Mouse (Mus musculus): Measurements from ENCODE around the gene Gm3336.
A peak's percentile ranks its signal among the peaks of the same experiment; 100 is the strongest.

Gene Gm3336

DNA sequence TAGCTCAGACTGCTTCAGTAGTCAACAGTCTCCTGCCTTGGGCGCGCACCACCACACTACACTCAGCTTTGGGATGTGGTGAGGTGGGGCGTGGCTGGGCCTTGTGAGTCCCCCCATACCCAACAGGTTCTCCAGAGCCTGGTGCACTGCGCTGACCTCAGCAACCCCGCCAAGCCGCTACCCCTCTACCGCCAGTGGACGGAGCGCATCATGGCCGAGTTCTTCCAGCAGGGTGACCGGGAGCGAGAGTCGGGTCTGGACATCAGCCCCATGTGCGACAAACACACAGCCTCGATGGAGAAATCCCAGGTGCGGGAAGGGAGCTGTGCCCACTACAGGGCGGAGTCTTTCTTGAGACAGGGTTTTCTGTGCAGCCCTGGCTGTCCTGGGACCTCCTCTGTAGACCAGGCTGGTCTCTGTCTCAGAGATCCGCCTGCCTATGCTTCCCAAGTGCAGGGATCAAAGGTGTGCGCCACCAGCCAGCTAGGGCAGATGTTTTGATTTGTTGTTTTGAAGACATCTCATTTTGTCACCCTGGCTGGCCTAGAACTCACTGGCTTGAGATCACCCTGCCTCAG is 30.8 kb downstream of the Gm3336 start:
- no peak for DNase-seq

- no peak for DNase-seq
These were observed 31.9 kb downstream of the Gm3336 start for GRCm38 (mm10) chr8:70750128-70750680.

DNA sequence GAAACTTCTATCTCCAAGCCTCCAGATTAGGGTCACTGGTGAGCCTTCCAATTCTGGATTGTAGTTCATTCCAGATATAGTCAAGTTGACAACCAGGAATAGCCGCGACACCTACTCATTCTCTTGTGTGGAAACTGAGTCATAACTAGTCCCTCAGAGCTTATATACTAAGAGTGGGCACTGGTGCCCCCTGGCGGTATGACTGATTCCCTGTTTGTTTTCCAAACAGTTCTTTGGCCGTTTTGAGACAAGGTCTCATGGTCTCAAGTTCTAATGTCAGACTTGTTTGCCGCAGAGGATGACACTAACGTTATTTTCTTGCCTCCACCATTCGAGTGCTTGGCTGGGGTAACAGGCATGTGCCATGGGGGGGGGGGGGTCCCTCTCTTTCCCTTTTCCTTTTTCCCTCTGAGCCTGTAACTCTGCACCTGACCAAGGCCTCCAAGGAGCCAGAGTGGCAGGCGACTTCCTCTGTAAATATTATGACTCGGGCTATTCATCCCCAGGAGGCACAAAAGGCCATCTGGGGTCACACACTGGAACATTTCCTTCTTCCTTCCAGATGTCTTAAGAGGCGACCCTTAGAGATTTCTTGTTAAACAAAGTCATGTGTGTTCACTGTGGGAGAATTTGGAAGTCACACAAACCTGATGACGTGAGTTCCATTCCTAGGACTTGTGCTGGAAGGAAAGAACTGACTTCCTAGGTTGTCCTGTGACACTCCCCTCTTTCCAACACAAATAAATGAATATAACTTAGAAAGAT is 33.8 kb downstream of the Gm3336 start:
- DNase-seq = peak; percentile 79 to 80

- DNase-seq = peak in 1 of 2 experiments; percentile 56
These were observed 34.8 kb downstream of the Gm3336 start for GRCm38 (mm10) chr8:70753151-70753550.

GRCm38 (mm10) chr8:70754043-70754870 is 35.9 kb downstream of the Gm3336 start, which contains the start of gene Rab3a:
Rab3a (plus strand) TSS chr8:70754679.
- DNase-seq = peak; percentile 94 to 95

DNA sequence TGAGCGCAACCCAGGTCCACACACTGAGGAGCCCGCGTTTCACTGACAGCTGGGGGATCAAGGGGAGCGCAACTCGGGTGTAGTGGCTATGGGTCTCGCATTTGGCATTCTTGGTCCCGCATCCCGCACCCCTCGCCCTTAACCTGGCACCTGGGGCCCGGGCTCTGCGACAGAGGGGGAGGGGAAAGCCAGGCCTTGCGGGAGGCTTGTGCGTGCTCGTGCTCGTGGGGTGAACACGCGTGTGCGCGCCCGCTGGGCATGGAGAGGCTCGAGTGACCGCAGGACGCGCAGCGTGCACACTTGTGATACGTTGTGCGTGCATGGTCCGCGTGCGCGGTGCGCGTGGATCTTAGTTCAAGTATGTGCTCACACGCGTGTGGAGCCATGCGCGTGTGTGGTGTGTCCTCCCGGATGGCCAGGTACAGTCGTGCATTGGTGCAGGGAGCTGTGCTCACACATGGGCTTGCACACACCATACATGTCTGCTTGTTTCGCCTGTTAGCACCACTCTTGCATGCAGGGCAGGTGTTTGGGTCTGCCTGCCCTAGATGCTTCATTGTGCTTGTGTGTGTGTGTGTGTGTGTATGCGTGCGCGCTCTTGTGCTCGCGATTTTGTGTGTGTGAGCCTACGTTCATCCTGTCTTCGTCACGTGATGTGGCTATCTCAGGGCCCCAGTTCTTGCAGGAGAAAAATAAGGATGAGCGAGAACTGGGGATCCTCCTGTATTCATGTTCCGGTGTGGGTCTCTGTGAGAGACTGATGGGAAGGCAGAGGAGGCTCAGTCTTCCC is 36.7 kb downstream of the Gm3336 start:
- peak; percentile 82 to 87 for DNase-seq

GRCm38 (mm10) chr8:70755661-70756475 is 37.5 kb downstream of the Gm3336 start:
- peak in 1 of 2 experiments; percentile 20 for DNase-seq

GRCm38 (mm10) chr8:70756476-70757040 is 38.2 kb downstream of the Gm3336 start:
- peak in 1 of 2 experiments; percentile 3 for DNase-seq

GRCm38 (mm10) chr8:70757523-70758307 is 39.4 kb downstream of the Gm3336 start:
- DNase-seq = peak in 1 of 2 experiments; percentile 37

DNA sequence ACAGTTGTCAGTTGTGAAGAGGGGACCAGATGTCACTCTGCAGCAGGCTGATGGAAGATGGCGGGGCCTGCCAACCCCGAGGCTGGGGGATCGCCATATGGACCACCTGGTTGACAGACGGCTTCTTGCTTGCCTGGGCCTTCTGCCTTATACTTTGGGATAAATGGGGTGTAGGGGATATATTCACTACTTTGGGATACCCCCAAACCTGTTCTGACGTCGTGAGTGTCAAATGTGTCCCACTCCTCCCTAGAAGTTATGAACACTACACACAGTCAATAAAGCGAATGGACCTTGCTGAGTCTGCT is 39.9 kb downstream of the Gm3336 start:
- peak; percentile 12 to 13 for DNase-seq

- DNase-seq = peak; percentile 26 to 28
These were observed 40.5 kb downstream of the Gm3336 start for GRCm38 (mm10) chr8:70758616-70759561.

- no peak for DNase-seq
These were observed 42.0 kb downstream of the Gm3336 start for GRCm38 (mm10) chr8:70760350-70760749.

GRCm38 (mm10) chr8:70760775-70761406 is 42.5 kb downstream of the Gm3336 start, which contains the start of gene Mpv17l2:
Mpv17l2 (minus strand) TSS chr8:70760946.
- peak; percentile 94 to 95 for DNase-seq

DNA sequence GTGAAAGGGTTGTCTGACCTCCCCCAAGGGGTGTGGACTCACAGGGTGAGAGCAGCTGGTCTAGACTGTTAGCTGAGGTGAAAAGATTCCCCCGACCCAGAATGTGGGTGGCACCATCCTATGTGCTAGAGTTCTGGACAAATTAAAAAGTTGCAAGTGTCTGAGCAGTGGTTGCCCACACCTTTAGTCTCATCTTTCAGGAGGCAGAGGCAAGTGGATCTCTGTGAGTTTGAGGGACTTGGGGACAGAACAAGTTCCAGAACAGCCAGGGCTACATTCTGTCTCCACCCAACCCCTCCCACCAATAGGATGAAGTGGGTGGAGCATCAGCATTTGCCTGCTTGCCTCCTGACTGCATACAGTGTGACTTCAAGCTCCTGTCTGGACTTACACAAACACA is 43.8 kb downstream of the Gm3336 start:
- DNase-seq = no peak

DNA sequence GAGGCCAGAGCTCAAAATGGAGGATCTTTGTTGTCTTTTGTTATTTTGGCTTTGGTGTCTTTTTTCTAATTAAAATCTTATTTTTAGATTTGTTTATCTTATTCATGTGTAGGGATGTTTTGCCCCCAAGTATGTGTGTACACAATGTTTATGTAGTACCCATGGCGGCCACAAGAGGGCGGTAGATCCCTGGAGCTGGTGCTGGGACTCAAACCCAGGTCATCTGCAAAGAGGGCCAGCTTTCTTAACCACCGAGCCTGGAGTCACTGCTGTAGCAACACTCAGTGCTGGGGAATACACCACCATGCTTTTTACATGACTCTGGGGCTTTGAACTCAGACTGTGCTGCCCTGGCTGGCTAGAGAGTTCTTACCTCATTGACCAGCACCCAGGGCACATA is 45.0 kb downstream of the Gm3336 start:
- peak; percentile 73 to 74 for DNase-seq

GRCm38 (mm10) chr8:70764026-70764425 is 45.7 kb downstream of the Gm3336 start:
- no peak for DNase-seq

DNA sequence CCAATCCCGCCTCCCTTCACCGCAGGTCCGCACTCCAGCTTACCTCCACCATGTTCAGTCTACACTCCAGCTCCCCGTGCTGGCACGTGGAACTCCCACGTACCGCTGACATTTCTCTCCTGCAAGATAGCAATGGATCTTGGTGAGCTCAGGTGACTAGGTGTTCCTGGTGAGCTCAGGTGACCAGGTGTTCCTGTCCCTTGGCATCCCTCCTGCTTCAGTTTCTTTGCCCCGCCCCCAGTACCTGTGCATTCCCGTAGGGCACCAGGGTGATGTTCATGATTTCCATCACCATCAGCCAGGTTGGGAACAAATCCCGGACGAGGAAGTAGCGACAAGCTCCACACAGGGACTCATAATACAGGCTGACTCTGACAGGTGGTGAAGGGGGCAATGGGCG is 46.3 kb downstream of the Gm3336 start:
- no peak for DNase-seq

- DNase-seq = no peak
These were observed 47.0 kb downstream of the Gm3336 start for GRCm38 (mm10) chr8:70765329-70765728.
